Mouse (Mus musculus): ENCODE results near the gene Gpr153.

- no peak for TF ChIP-seq EP300 (optimal IDR thresholded peaks at IDR 0.05)
- no peak for TF ChIP-seq CTCF (IDR thresholded peaks at IDR 0.05; ENCODE audit: low read depth)
These were observed 8.7 kb downstream of the Gpr153 start for GRCm38 (mm10) chr4:152282721-152283120.
